Mouse (Mus musculus) liver, adult 2 months (tissue): ENCODE measurements around the gene Gatb.

ENCODE experiments used
- CTCF ChIP-seq: fragments of 200-500 bp; IDR thresholded peaks from 2 replicates; pipeline ENCODE4 v1.5.1; 2011; ENCODE audit warnings: low read depth, low read length, control low read depth
- POLR2A ChIP-seq: fragments of 200-500 bp; IDR thresholded peaks from 2 replicates; pipeline ENCODE4 v1.6.1; 2011; ENCODE audit warnings: low read length, control low read depth; ENCODE audit not compliant: insufficient read depth; ENCODE audit errors: extremely low read depth

DNA sequence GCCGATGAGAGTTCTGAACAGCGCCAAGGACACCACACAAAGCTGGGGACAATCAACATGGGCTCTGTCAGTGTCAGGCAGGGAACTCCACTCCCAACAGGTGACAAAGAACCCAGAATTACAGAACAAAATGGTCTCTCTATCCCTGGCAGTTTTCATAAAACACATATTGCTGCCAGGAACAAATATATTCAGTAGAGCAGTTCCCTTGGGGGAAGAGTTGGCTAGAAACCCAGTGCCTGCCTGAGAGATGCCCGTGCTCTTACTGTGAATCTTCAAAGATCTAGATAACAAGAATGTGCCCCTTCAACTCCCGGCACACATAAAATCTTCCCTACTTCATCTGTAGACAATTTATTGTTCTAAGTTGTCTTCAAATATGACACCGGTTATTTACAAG, 109.7 kb downstream of the Gatb start:
- no peak for TF ChIP-seq CTCF
- TF ChIP-seq POLR2A: no peak
